Mouse (Mus musculus) embryonic facial prominence, embryonic 14.5 days (tissue): ENCODE measurements at regions not wholly inside any gene's neighbourhood (a gene's known extent, or its start where the extent isn't known, plus 50 kb on each side); places are given as distances from the start of the nearest gene placed in this dataset.
A peak's percentile ranks its signal among the peaks of the same experiment; 100 is the strongest.

Experiments
- ATAC-seq: fragments of 200-750 bp; cut with Nextera tagmentation; 2 replicates; pipeline ENCODE4 v1.8.0; 2017; ENCODE audit warnings: low read depth, moderate number of reproducible peaks, moderate TSS enrichment
- DNase-seq: peaks from one replicate; pipeline ENCODE4 v3.0.0-alpha.2; 2015; ENCODE audit warnings: low spot score
- H3K27ac ChIP-seq: fragments of 300-500 bp; sonication (generic); replicated peaks from 2 replicates; pipeline ENCODE4 v1.5.1; 2014; ENCODE audit warnings: low read depth, mild to moderate bottlenecking, low read length, moderate library complexity
- H3K27me3 ChIP-seq: fragments of 300-500 bp; sonication (generic); replicated peaks from 2 replicates; pipeline ENCODE4 v1.6.1; 2014; ENCODE audit warnings: low read length; ENCODE audit not compliant: control insufficient read depth, insufficient read depth
- H3K36me3 ChIP-seq: fragments of 300-500 bp; sonication (generic); 2 replicates; pipeline ENCODE4 v1.6.1; 2014; ENCODE audit warnings: low read length, mixed read lengths; ENCODE audit not compliant: control insufficient read depth, insufficient read depth
- H3K4me1 ChIP-seq: fragments of 300-500 bp; sonication (generic); 2 replicates; pipeline ENCODE4 v1.6.1; 2014; ENCODE audit warnings: antibody characterized with exemption, low read length; ENCODE audit not compliant: control insufficient read depth, insufficient read depth
- H3K4me2 ChIP-seq: fragments of 300-500 bp; sonication (generic); 2 replicates; pipeline ENCODE4 v1.6.1; 2014; ENCODE audit warnings: low read depth, mild to moderate bottlenecking, low read length, moderate library complexity, mixed read lengths
- H3K4me3 ChIP-seq: fragments of 300-500 bp; sonication (generic); 2 replicates; pipeline ENCODE4 v1.5.1; 2014; ENCODE audit warnings: low read depth, mild to moderate bottlenecking, low read length
- H3K9ac ChIP-seq: fragments of 300-500 bp; sonication (generic); 2 replicates; pipeline ENCODE4 v1.6.1; 2014; ENCODE audit warnings: low read depth, mild to moderate bottlenecking, low read length, moderate library complexity, mixed read lengths
- H3K9me3 ChIP-seq: fragments of 300-500 bp; sonication (generic); 2 replicates; pipeline ENCODE4 v1.6.1; 2016; ENCODE audit warnings: low read length; ENCODE audit not compliant: control insufficient read depth
- WGBS: fragments of 180-500 bp; shearing (Covaris S2); extraction: QIAGEN DNeasy Blood & Tissue Kit; methylation state at CpG from one replicate; pipeline ENCODE4 v1.1.7; 2014; 5-methylcytosine and 5-hydroxymethylcytosine counted together

- no peak overlapping the region for H3K27ac ChIP-seq
- no peaks in the 10 kb centered on the region for H3K36me3 ChIP-seq
- DNase-seq: no peak
- no peaks in the 10 kb centered on the region for H3K27me3 ChIP-seq
- H3K4me1 ChIP-seq: 0 out of 2 replicates have a peak, but pooled peaks cover 3% of the 10 kb centered on the region
- no peak overlapping the region for H3K9ac ChIP-seq
- H3K9me3 ChIP-seq: no peaks in the 10 kb centered on the region
- 88% methylated on average over 2 of the region's 2 CpGs for WGBS
- no peak overlapping the region for H3K4me2 ChIP-seq
- no peak for ATAC-seq
- no peak overlapping the region for H3K4me3 ChIP-seq
Observed at GRCm38 (mm10) chr5:100309807-100310165, 106.2 kb downstream of the Sec31a start.

- 0 out of 2 replicates have a peak, but pooled peaks cover 3% of the 10 kb centered on the region for H3K4me1 ChIP-seq
- ATAC-seq (no peak), DNase-seq (peak; percentile 16)
- H3K27ac ChIP-seq: no peak overlapping the region
- no peaks in the 10 kb centered on the region for H3K9me3 ChIP-seq
- H3K4me3 ChIP-seq: no peak overlapping the region
- 59% methylated on average over 16 of the region's 17 CpGs for WGBS
- no peak overlapping the region for H3K9ac ChIP-seq
- H3K4me2 ChIP-seq: no peak overlapping the region
- H3K27me3 ChIP-seq: no peaks in the 10 kb centered on the region
- H3K36me3 ChIP-seq: no peaks in the 10 kb centered on the region
Observed at GRCm38 (mm10) chr5:100309071-100309806, 106.8 kb downstream of the Sec31a start.

GRCm38 (mm10) chr5:100304403-100304802 lies 111.6 kb downstream of the Sec31a start:
- no peak overlapping the region for H3K9ac ChIP-seq
- DNase-seq (peak; percentile 43), ATAC-seq (no peak)
- no peaks in the 10 kb centered on the region for H3K9me3 ChIP-seq
- no peak overlapping the region for H3K4me3 ChIP-seq
- WGBS: 81% methylated on average over 3 of the region's 3 CpGs
- no peaks in the 10 kb centered on the region for H3K27me3 ChIP-seq
- no peak overlapping the region for H3K27ac ChIP-seq
- no peaks in the 10 kb centered on the region for H3K4me1 ChIP-seq
- H3K36me3 ChIP-seq: no peaks in the 10 kb centered on the region
- no peak overlapping the region for H3K4me2 ChIP-seq

DNA sequence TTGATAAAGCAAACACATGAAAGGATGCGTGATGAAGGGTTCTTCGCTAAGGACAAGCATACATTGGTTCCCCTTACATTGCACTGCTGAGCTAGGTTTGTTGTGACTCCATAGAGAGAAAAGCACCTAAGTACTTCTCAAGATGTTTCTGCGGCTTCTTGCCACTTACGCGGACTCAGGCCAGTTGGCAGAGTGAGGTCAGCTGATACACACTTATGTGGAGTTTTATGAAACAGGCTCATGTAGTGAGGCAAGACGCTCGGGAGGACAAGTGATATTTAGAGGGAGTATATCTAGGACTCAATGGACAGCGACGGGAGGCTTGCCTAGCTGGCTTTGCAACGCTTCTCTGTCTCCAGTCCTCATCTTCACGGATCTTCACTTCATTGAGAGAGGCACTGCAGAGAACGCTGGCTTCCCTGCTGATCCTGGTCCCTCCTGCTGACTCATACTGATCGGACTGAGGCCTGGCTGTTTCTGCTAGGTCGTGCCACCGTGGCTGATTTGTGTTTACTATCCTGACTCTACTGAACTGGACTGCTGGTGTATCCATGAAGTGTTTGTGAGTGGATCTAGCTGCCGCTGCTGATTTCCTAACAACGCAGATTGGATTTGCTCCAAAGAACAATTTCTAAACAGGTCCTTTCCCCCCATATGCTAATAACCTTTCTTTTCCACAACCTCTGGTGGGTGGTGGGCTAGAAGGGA lies 113.8 kb downstream of the Sec31a start:
- Histone ChIP-seq H3K9ac (no peak overlapping the region), H3K4me3 (no peak overlapping the region), H3K9me3 (peaks cover 6% of the 10 kb centered on the region; the same call in 1 of the 2 replicates), H3K4me1 (no peaks in the 10 kb centered on the region), H3K27me3 (no peaks in the 10 kb centered on the region), H3K4me2 (no peak overlapping the region), H3K27ac (no peak overlapping the region), H3K36me3 (no peaks in the 10 kb centered on the region)
- DNase-seq (no peak), ATAC-seq (no peak)
- WGBS: 73% methylated on average over 17 of the region's 17 CpGs

GRCm38 (mm10) chr5:100299141-100299540 lies 116.9 kb downstream of the Sec31a start:
- Histone ChIP-seq H3K4me3 (no peak overlapping the region), H3K4me2 (no peak overlapping the region), H3K4me1 (no peaks in the 10 kb centered on the region), H3K27ac (no peak overlapping the region), H3K36me3 (no peaks in the 10 kb centered on the region), H3K27me3 (no peaks in the 10 kb centered on the region), H3K9me3 (peaks cover 6% of the 10 kb centered on the region; the same call in 1 of the 2 replicates), H3K9ac (no peak overlapping the region)
- 76% methylated on average over 4 of the region's 4 CpGs for WGBS
- ATAC-seq: no peak
- DNase-seq: no peak

GRCm38 (mm10) chr5:100294189-100294588 lies 121.8 kb downstream of the Sec31a start:
- ATAC-seq: no peak
- H3K4me2 ChIP-seq: no peak overlapping the region
- H3K27ac ChIP-seq: no peak overlapping the region
- H3K36me3 ChIP-seq: no peaks in the 10 kb centered on the region
- no peaks in the 10 kb centered on the region for H3K4me1 ChIP-seq
- no peaks in the 10 kb centered on the region for H3K27me3 ChIP-seq
- DNase-seq: no peak
- H3K9me3 ChIP-seq: peaks cover 6% of the 10 kb centered on the region; the same call in 1 of the 2 replicates
- no peak overlapping the region for H3K9ac ChIP-seq
- no peak overlapping the region for H3K4me3 ChIP-seq
- 81% methylated on average over 7 of the region's 7 CpGs for WGBS

DNA sequence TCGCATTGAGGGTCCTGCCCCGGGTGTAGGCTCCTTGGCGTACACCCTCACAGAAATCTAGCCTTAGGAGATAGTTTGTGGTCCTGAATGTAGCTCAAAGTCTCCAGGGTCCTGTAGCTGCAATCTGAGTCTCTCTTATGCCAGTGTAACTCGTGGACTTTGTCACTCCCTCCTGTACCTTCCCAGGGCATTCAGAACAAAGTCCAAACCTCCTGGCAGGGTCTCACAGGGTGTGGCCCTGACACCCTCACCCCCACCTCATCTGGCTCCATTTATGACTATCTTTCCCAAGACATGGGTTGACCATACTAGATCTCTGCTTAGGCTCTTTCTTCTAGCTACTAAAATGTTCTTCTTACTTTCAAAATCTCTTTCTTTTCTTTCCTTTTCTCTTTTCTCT lies 120.6 kb upstream of the Tmem150c start:
- Histone ChIP-seq H3K4me2 (no peak overlapping the region), H3K9ac (no peak overlapping the region), H3K27me3 (no peaks in the 10 kb centered on the region), H3K27ac (no peak overlapping the region), H3K9me3 (no peaks in the 10 kb centered on the region), H3K4me3 (no peak overlapping the region), H3K36me3 (no peaks in the 10 kb centered on the region), H3K4me1 (no peaks in the 10 kb centered on the region)
- ATAC-seq: no peak
- DNase-seq: no peak
- WGBS: 87% methylated on average over 4 of the region's 4 CpGs

- H3K4me1 ChIP-seq: no peaks in the 10 kb centered on the region
- H3K4me2 ChIP-seq: no peak overlapping the region
- no peak overlapping the region for H3K4me3 ChIP-seq
- DNase-seq: no peak
- no peak overlapping the region for H3K9ac ChIP-seq
- ATAC-seq: no peak
- H3K9me3 ChIP-seq: no peaks in the 10 kb centered on the region
- no peaks in the 10 kb centered on the region for H3K36me3 ChIP-seq
- no peaks in the 10 kb centered on the region for H3K27me3 ChIP-seq
- H3K27ac ChIP-seq: no peak overlapping the region
- 88% methylated on average over 8 of the region's 8 CpGs for WGBS
Observed at GRCm38 (mm10) chr5:100279474-100279873, 119.9 kb upstream of the Tmem150c start.

- 60% methylated on average over 4 of the region's 4 CpGs for WGBS
Observed at GRCm38 (mm10) chr5:100274674-100275073, 115.1 kb upstream of the Tmem150c start.

More at GRCm38 (mm10) chr5:100274674-100275073, 115.1 kb upstream of the Tmem150c start:
- no peaks in the 10 kb centered on the region for H3K9me3 ChIP-seq
- DNase-seq: no peak
- ATAC-seq: no peak
- no peak overlapping the region for H3K4me3 ChIP-seq
- no peak overlapping the region for H3K9ac ChIP-seq
- no peaks in the 10 kb centered on the region for H3K36me3 ChIP-seq
- no peaks in the 10 kb centered on the region for H3K4me1 ChIP-seq
- no peak overlapping the region for H3K4me2 ChIP-seq
- H3K27ac ChIP-seq: no peak overlapping the region
- H3K27me3 ChIP-seq: no peaks in the 10 kb centered on the region
